Mouse (Mus musculus): ENCODE measurements at regions not wholly inside any gene's neighbourhood (a gene's known extent, or its start where the extent isn't known, plus 50 kb on each side); places are given as distances from the start of the nearest gene placed in this dataset. TPM values are rescaled to one million over a fixed set of nuclear protein-coding genes. Genes with fewer than 3 reads are reported as not detected.

Small RNA genes lying in the stretch of these regions (microRNA-seq; reads per million reads assigned to microRNA genes)
- gene Gm23263, result not detected
- not detected for gene Gm25399
